Mouse (Mus musculus): ENCODE data around the gene Cfd.
A peak's percentile ranks its signal among the peaks of the same experiment; 100 is the strongest.

The Cfd gene

DNA sequence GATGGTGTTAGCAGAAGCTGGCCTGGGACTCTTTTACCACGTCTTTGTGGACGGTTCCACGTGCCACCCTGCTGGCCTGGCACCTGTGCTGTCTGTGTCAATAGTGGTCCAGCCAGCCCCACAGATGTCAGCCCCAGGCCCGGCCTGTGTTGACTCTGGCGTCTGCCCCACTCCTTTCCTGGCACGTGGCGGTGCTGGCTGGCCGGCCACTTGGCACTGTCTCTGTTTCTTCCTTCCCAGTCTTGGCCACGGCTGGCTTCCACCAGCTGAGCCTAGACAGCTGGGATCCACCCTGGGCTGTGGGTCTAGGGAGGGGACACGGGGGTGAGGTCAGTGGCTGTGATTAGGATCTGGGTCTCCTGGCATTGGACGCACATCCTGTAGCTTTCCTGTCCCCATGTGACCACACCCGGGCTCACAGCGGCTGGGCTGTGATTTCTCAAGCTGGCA, 43.6 kb downstream of the Cfd start:
- peak; percentile 91 for DNase-seq

GRCm38 (mm10) chr10:79934794-79935569, 44.3 kb downstream of the Cfd start:
- no peak for DNase-seq

GRCm38 (mm10) chr10:79936284-79936910, 45.7 kb downstream of the Cfd start:
- DNase-seq, result peak; percentile 85

GRCm38 (mm10) chr10:79936911-79937441, 46.3 kb downstream of the Cfd start:
- peak; percentile 83 for DNase-seq

DNA sequence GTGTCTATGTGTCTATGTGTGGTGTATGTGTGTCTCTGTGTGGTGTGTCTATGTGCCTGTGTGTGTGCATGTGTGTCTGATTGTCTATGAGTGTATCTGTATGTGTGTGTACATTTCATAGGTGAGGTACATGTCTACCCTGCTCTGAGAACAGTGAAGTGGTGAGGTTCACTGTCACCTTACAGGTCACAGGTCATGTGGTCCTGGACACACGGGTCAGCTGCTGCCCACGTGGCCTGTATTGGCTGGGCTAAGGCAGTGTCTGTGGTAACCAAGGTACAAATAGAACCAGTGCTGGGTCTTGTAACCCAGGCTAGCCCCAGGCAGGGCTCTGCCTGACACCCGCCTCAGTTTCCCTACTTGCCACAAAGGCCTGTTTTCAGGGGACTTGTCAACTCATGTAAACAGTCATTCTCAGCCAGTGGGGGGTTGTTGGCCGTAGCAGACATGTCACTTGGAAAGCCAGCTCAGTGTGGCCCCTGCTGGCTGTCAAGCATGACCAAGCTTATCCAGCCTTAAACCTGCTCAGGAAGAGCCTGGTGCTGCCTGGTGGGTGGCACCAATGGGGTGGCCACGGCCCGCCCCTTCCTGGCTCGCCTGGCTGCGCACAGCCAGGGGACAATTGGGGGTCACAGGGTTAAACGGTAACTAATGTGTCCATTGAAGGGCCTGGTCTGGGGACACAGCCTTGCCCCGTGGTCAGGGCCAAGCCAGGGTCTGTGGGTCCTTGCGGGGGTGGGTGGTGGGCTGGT, 47.3 kb downstream of the Cfd start:
- peak; percentile 77 for DNase-seq

- DNase-seq, result no peak
Observed at GRCm38 (mm10) chr10:79940749-79941148, 50.1 kb downstream of the Cfd start.
